Comparison of ENCODE assay signal across 21 mouse cellular contexts in the genomic region with DNA sequence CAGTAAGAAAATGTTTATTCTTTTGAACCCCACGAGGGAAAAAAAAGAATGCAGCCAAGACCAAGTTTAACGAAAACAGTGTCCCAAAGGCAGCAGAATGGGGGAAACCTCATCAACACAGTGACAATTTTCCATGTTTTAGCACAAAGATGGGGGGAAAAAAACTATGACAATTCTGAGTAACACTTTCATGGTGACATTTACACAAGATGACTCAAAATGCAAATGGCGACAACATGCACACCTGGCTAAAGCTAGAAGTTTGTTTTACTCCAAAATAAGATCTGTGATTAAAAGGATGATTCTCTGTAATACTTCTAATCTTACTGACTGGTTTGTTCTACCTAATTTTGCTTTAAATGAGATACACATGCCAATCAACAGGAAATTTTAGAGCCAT. TPM values are rescaled to one million over a fixed set of nuclear protein-coding genes. Genes with fewer than 3 reads are reported as not detected.
DNase-seq lines count a peak whose midpoint lies in the region; ATAC-seq and TF ChIP-seq lines count a peak whose summit lies in the region.
"Had no signal": no experiment of that assay in that cellular context is flagged by ENCODE, and none has a peak within 500 bp of the region (broad histone marks: within the 10 kb centered on the region; RNA-seq: fewer than 3 reads in every experiment).

No protein-coding gene starts in this region.

- no peaks in the 10 kb centered on the region for H3K9me3 ChIP-seq in embryonic facial prominence, embryonic 13.5 days
- no peaks in the 10 kb centered on the region for H3K9me3 ChIP-seq in embryonic facial prominence, embryonic 10.5 days
- no peaks in the 10 kb centered on the region for H3K9me3 ChIP-seq in kidney, embryonic 15.5 days (replicated peaks)
- H3K9me3 ChIP-seq in CH12.LX (replicated peaks; ENCODE audit: low read length) = no peaks in the 10 kb centered on the region
- no peaks in the 10 kb centered on the region for H3K9me3 ChIP-seq in midbrain, embryonic 11.5 days (ENCODE audit: control insufficient read depth, low read length)
- H3K9me3 ChIP-seq: embryonic facial prominence, embryonic 12.5 days; forebrain, embryonic 13.5 days had no signal

- TF ChIP-seq EP300 in CH12.LX (IDR thresholded peaks at IDR 0.05; ENCODE audit: low read length) = peak; percentile 66

- H3K27me3 ChIP-seq in embryonic facial prominence, embryonic 13.5 days = no peaks in the 10 kb centered on the region
- no peaks in the 10 kb centered on the region for H3K27me3 ChIP-seq in embryonic facial prominence, embryonic 10.5 days (replicated peaks; ENCODE audit: low read depth, poor library complexity, severe bottlenecking)
- H3K27me3 ChIP-seq in kidney, embryonic 15.5 days = no peaks in the 10 kb centered on the region
- no peaks in the 10 kb centered on the region for H3K27me3 ChIP-seq in CH12.LX (replicated peaks)
- no peaks in the 10 kb centered on the region for H3K27me3 ChIP-seq in midbrain, embryonic 11.5 days (ENCODE audit: control insufficient read depth, insufficient read depth, low read length)
- H3K27me3 ChIP-seq: embryonic facial prominence, embryonic 12.5 days; forebrain, embryonic 13.5 days had no signal

- in situ Hi-C loops in CH12.LX (cut with MboI; ENCODE audit: low pct_ligation_motif_present, low pct_unique_long_range_greater_than_20kb, low sequenced_read_pairs) = loop anchor here (10.0 kb wide), 1 partner anchor 72 kb away; no protein-coding TSS in a partner anchor

- no peak for TF ChIP-seq CTCF in CH12.LX (conservative IDR thresholded peaks at IDR 0.05 in 1 of 2, IDR thresholded peaks at IDR 0.05 in 1 of 2; ENCODE audit: low read depth in 2 of 2, low read length in 2 of 2)

- no peak for TF ChIP-seq POLR2A in CH12.LX (IDR thresholded peaks at IDR 0.05; ENCODE audit: low read depth, low read length)

- peaks cover 66% of the 10 kb centered on the region for H3K36me3 ChIP-seq in embryonic facial prominence, embryonic 13.5 days
- peaks cover 76% of the 10 kb centered on the region for H3K36me3 ChIP-seq in embryonic facial prominence, embryonic 10.5 days (replicated peaks)
- peaks cover 66% of the 10 kb centered on the region for H3K36me3 ChIP-seq in kidney, embryonic 15.5 days
- H3K36me3 ChIP-seq in CH12.LX (replicated peaks in 1 of 2; ENCODE audit: control insufficient read depth in 1 of 2, insufficient read depth in 1 of 2, low read length in 1 of 2) = peaks cover 31 to 61% of the 10 kb centered on the region in 2 experiments
- peaks cover 14% of the 10 kb centered on the region; the same call in 1 of the 2 replicates for H3K36me3 ChIP-seq in midbrain, embryonic 11.5 days (ENCODE audit: control insufficient read depth, insufficient read depth, low read length)

- ATAC-seq in embryonic facial prominence, embryonic 13.5 days (ENCODE audit: insufficient number of reproducible peaks, insufficient read depth, low FRiP score, low TSS enrichment, low read depth) = no peak
- no peak for ATAC-seq in kidney, embryonic 15.5 days (replicated peaks; ENCODE audit: low FRiP score)
- no peak for ATAC-seq in midbrain, embryonic 11.5 days (ENCODE audit: low FRiP score)
- ATAC-seq: CD4-positive, CD25-positive, alpha-beta regulatory T cell, adult 4 months; forebrain, embryonic 13.5 days; forebrain, embryonic 16.5 days had no signal

- DNase-seq in embryonic facial prominence, embryonic 10.5 days (ENCODE audit: low spot score) = no peak
- DNase-seq in kidney, postnatal 36 days = no peak
- DNase-seq in CH12.LX (ENCODE audit: extremely low read depth) = no peak
- no peak for DNase-seq in midbrain, embryonic 11.5 days (ENCODE audit: low spot score, missing footprints)
- DNase-seq: adrenal gland, adult 2 months; adrenal gland, postnatal 10 days; adrenal gland, postnatal 25 days; B cell, adult 2 months; cerebellum, adult 11 months; cerebellum, adult 18-20 months; cerebellum, adult 8-10 months; cerebellum, adult 9-11 months; cerebellum, postnatal 14 days; cerebellum, postnatal 36 days; embryo, embryonic 11 days had no signal

- H3K4me2 ChIP-seq in embryonic facial prominence, embryonic 13.5 days = no peak overlapping the region
- H3K4me2 ChIP-seq in kidney, embryonic 15.5 days = no peak overlapping the region
- no peak overlapping the region for H3K4me2 ChIP-seq in CH12.LX (ENCODE audit: insufficient read depth, low read depth, poor library complexity, severe bottlenecking)
- H3K4me2 ChIP-seq in midbrain, embryonic 11.5 days = no peak overlapping the region
- H3K4me2 ChIP-seq: embryonic facial prominence, embryonic 12.5 days; forebrain, embryonic 13.5 days had no signal

- H3K4me1 ChIP-seq in embryonic facial prominence, embryonic 13.5 days = peaks cover 47% of the 10 kb centered on the region
- H3K4me1 ChIP-seq in embryonic facial prominence, embryonic 10.5 days = peaks cover 11% of the 10 kb centered on the region
- peaks cover 39% of the 10 kb centered on the region for H3K4me1 ChIP-seq in kidney, embryonic 15.5 days
- no peaks in the 10 kb centered on the region for H3K4me1 ChIP-seq in CH12.LX (ENCODE audit: control insufficient read depth in 1 of 2, insufficient read depth in 2 of 2)
- no peaks in the 10 kb centered on the region for H3K4me1 ChIP-seq in midbrain, embryonic 11.5 days (ENCODE audit: control insufficient read depth, insufficient read depth, low read length)
- H3K4me1 ChIP-seq: forebrain, embryonic 13.5 days had no signal

- no peak overlapping the region for H3K9ac ChIP-seq in embryonic facial prominence, embryonic 13.5 days
- H3K9ac ChIP-seq in kidney, embryonic 15.5 days = no peak overlapping the region
- no peak overlapping the region for H3K9ac ChIP-seq in CH12.LX (ENCODE audit: insufficient read depth, low read depth)
- no peak overlapping the region for H3K9ac ChIP-seq in midbrain, embryonic 11.5 days (ENCODE audit: low read length)
- H3K9ac ChIP-seq: embryonic facial prominence, embryonic 12.5 days; forebrain, embryonic 13.5 days had no signal

- H3K79me2 ChIP-seq in CH12.LX (replicated peaks; ENCODE audit: control insufficient read depth, extremely low read depth, insufficient read depth, poor library complexity, severe bottlenecking) = no peaks in the 10 kb centered on the region

- 78% methylated on average over 3 of the region's 3 CpGs for WGBS in embryonic facial prominence, embryonic 13.5 days
- WGBS in embryonic facial prominence, embryonic 10.5 days = 87% methylated on average over 3 of the region's 3 CpGs
- 88% methylated on average over 3 of the region's 3 CpGs for WGBS in kidney, embryonic 15.5 days
- 89% methylated on average over 3 of the region's 3 CpGs for WGBS in midbrain, embryonic 11.5 days

- peak overlapping the region; percentile 34; the same call in 1 of the 2 replicates for H3K27ac ChIP-seq in embryonic facial prominence, embryonic 13.5 days
- H3K27ac ChIP-seq in embryonic facial prominence, embryonic 10.5 days (replicated peaks) = no peak overlapping the region
- H3K27ac ChIP-seq in kidney, embryonic 15.5 days = peak overlapping the region; percentile 38; the same call in 1 of the 2 replicates
- H3K27ac ChIP-seq in CH12.LX (ENCODE audit: insufficient read depth, low read depth) = no peak overlapping the region
- no peak overlapping the region for H3K27ac ChIP-seq in midbrain, embryonic 11.5 days (ENCODE audit: low read depth, low read length)
- H3K27ac ChIP-seq: embryonic facial prominence, embryonic 12.5 days; forebrain, embryonic 13.5 days had no signal

- dilution Hi-C loops in CH12.LX (cut with MboI; ENCODE audit: extremely low pct_ligation_motif_present, extremely low pct_unique_long_range_greater_than_20kb, low sequenced_read_pairs) = no loop called here

- no peak for TF ChIP-seq RAD21 in CH12.LX (IDR thresholded peaks at IDR 0.05; ENCODE audit: low read depth, low read length)

- no peak overlapping the region for H3K4me3 ChIP-seq in embryonic facial prominence, embryonic 13.5 days
- H3K4me3 ChIP-seq in embryonic facial prominence, embryonic 10.5 days = no peak overlapping the region
- no peak overlapping the region for H3K4me3 ChIP-seq in kidney, embryonic 15.5 days (replicated peaks)
- no peak overlapping the region for H3K4me3 ChIP-seq in CH12.LX (replicated peaks in 1 of 3; ENCODE audit: low read depth in 2 of 3, low read length in 2 of 3, poor library complexity in 1 of 3)
- H3K4me3 ChIP-seq in midbrain, embryonic 11.5 days (ENCODE audit: low read depth, low read length) = no peak overlapping the region
- H3K4me3 ChIP-seq: embryonic facial prominence, embryonic 12.5 days; forebrain, embryonic 13.5 days had no signal

TF ChIP-seq in CH12.LX, 34 proteins besides CTCF, POLR2A, EP300 and RAD21 (continues in another document):
- TF ChIP-seq ELF1 (IDR thresholded peaks at IDR 0.05; ENCODE audit: low read depth, low read length) = no peak
- no peak for TF ChIP-seq TBP (conservative IDR thresholded peaks at IDR 0.05; ENCODE audit: low read depth, low read length)
- TF ChIP-seq MEF2A (IDR thresholded peaks at IDR 0.05; ENCODE audit: borderline replicate concordance, low read depth, low read length) = no peak
- no peak for TF ChIP-seq ZMIZ1 (IDR thresholded peaks at IDR 0.05; ENCODE audit: low read depth, low read length)
- no peak for TF ChIP-seq E2F4 (IDR thresholded peaks at IDR 0.05; ENCODE audit: insufficient replicate concordance, low read depth, low read length)
- TF ChIP-seq IRF4 (IDR thresholded peaks at IDR 0.05; ENCODE audit: low read depth, low read length) = peak; percentile 65
- TF ChIP-seq ZC3H11A (IDR thresholded peaks at IDR 0.05; ENCODE audit: low read depth, low read length) = no peak
- 0 out of 2 replicates have a peak, but pooled peaks have one; percentile 22 for TF ChIP-seq SIN3A (IDR thresholded peaks at IDR 0.05; ENCODE audit: low read length)

RNA-seq across cellular contexts. Expression of a gene that starts 34.9 kb away (rescaled TPM):
- 25.6 and 27.2 TPM in 2 replicates for polyA plus RNA-seq in embryonic facial prominence, embryonic 13.5 days (2015; fragmentation: Nextera tagmentation; extraction: Ambion mirVana)
- 15.8 and 17.4 TPM in 2 replicates for polyA plus RNA-seq in embryonic facial prominence, embryonic 10.5 days (2016; fragmentation: Nextera tagmentation; extraction: Ambion mirVana)
- 19.3 and 23.6 TPM in 2 replicates for polyA plus RNA-seq in kidney, embryonic 15.5 days (2015; fragmentation: Nextera tagmentation; extraction: Ambion mirVana)
- total RNA-seq in CH12.LX (2012; rRNA removed) = 2.2 and 2.4 TPM in 2 replicates
- total RNA-seq in CH12.LX (2014; rRNA removed) = 1.1 and 1.4 TPM in 2 replicates
- polyA plus RNA-seq in CH12.LX (2012; ENCODE audit: insufficient read length, low read depth) = 2.2 and 3.7 TPM in 2 replicates
- 4.8 and 5.7 TPM in 2 replicates for polyA plus RNA-seq in midbrain, embryonic 11.5 days (2014; fragmentation: Nextera tagmentation; extraction: Ambion mirVana)

RNA-seq across cellular contexts. Expression of a gene that starts 50.4 kb away (rescaled TPM):
- 62.8 and 67.5 TPM in 2 replicates for polyA plus RNA-seq in embryonic facial prominence, embryonic 13.5 days (2015; fragmentation: Nextera tagmentation; extraction: Ambion mirVana)
- 38.9 and 42.5 TPM in 2 replicates for polyA plus RNA-seq in embryonic facial prominence, embryonic 10.5 days (2016; fragmentation: Nextera tagmentation; extraction: Ambion mirVana)
- polyA plus RNA-seq in kidney, embryonic 15.5 days (2015; fragmentation: Nextera tagmentation; extraction: Ambion mirVana) = 38.4 and 39.7 TPM in 2 replicates
- 15.8 and 16.6 TPM in 2 replicates for total RNA-seq in CH12.LX (2012; rRNA removed)
- total RNA-seq in CH12.LX (2014; rRNA removed) = 17.3 and 19.6 TPM in 2 replicates
- polyA plus RNA-seq in CH12.LX (2012; ENCODE audit: insufficient read length, low read depth) = 19.8 and 22.3 TPM in 2 replicates
- 45.6 and 51.7 TPM in 2 replicates for polyA plus RNA-seq in midbrain, embryonic 11.5 days (2014; fragmentation: Nextera tagmentation; extraction: Ambion mirVana)

Comparison
In these comparisons a context has a peak if more than half of its experiments do, and no peak if none do; other contexts are left out.
1. H3K27ac ChIP-seq: peak in embryonic facial prominence, embryonic 13.5 days (single experiment) and kidney, embryonic 15.5 days (single experiment); none in embryonic facial prominence, embryonic 10.5 days (single experiment), CH12.LX (single experiment) and midbrain, embryonic 11.5 days (single experiment).